Mouse (Mus musculus) urinary bladder, postnatal 14 days (tissue): ENCODE data around the gene Gm20604.

ENCODE experiments used
- DNase-seq: peaks from one replicate; pipeline ENCODE4 v3.0.0; 2021; ENCODE audit warnings: low spot score

The Gm20604 gene

DNA sequence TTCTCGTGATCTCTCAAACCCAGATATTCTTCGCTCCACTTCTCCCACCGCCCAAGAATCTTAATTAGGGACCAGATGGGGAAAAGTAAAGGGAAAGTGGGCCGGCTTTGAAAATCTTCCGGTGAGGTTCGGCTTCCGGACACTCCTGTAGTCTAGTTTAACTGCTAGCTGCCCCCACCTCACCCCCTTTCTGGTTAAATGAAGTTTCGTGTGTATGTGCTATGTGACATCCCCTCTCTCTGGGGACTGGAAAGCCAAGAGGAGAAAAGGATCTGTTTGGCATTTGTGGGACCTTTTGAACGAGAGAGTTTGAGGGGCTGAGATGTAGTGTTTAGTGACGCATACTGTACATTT is at the start of gene Gm20604:
Gm20604 (minus strand) TSS at position 270 of the 354 bp plus-strand sequence.
- DNase-seq, result no peak

- DNase-seq, result no peak
Measured at GRCm38 (mm10) chr12:102799528-102799927, 41.1 kb upstream of the Gm20604 start.

- DNase-seq, result no peak
Measured at GRCm38 (mm10) chr12:102787927-102788326, 29.5 kb upstream of the Gm20604 start.

- DNase-seq, result no peak
Measured at GRCm38 (mm10) chr12:102785593-102785985, 27.1 kb upstream of the Gm20604 start.

GRCm38 (mm10) chr12:102784899-102785592 is 26.6 kb upstream of the Gm20604 start:
- DNase-seq, result no peak

GRCm38 (mm10) chr12:102782841-102783240 is 24.4 kb upstream of the Gm20604 start:
- DNase-seq, result no peak

GRCm38 (mm10) chr12:102779452-102779851 is 21.0 kb upstream of the Gm20604 start:
- DNase-seq, result no peak

DNA sequence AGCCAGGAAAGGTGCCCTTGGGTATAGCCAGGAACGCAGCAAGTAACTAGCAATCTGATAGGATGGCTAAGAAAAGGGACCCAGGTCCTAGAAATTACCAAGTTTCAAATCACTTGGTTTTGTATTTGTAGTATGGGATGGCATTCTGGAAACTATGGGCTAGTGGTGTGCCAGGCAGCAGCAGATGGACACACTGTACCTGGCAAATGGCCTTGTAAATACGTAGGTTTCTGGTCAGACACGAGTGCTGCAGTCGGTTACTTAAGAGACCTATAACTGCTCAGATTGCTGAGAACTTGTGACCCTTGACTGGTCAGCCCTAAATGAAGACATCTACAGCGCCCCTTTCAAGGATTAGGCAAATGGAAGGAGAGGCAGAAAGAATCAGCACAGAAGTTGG is 19.7 kb upstream of the Gm20604 start:
- no peak for DNase-seq

- DNase-seq, result no peak
Measured at GRCm38 (mm10) chr12:102776035-102776434, 17.6 kb upstream of the Gm20604 start.

DNA sequence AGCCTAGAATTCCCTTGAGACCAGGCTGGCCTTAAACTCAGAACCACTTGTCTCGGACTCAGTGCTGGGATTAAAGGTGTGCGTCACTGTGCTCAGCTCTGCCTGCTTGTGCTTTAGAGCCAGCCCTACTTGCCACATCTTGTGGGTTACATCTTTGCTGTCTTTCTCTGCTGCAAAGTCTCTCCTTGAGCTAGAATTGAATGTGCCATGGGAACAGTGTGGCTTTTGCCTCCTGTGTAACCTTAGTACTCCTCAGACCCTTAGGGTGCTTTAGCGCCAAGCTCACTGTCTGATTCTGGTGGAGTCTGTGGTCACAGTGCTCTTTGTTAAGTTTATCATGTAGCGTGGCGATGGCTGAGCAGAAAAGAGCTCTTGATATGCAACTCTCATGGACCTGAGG is 14.2 kb upstream of the Gm20604 start:
- DNase-seq, result no peak

- DNase-seq, result no peak
Measured at GRCm38 (mm10) chr12:102771601-102772000, 13.1 kb upstream of the Gm20604 start.

GRCm38 (mm10) chr12:102769000-102769399 is 10.5 kb upstream of the Gm20604 start:
- no peak for DNase-seq

GRCm38 (mm10) chr12:102763696-102764095 is 5.2 kb upstream of the Gm20604 start:
- no peak for DNase-seq

GRCm38 (mm10) chr12:102761668-102762067 is 3.2 kb upstream of the Gm20604 start:
- no peak for DNase-seq

GRCm38 (mm10) chr12:102758936-102759335 is 464 bp upstream of the Gm20604 start:
- no peak for DNase-seq

- peak; percentile 98 for DNase-seq
Measured at GRCm38 (mm10) chr12:102757689-102758402, 626 bp downstream of the Gm20604 start, which contains the start of the genes Gm28051, Gon7 and Ubr7. Gene Gm28051, minus strand, starts transcription at chr12:102757765. Gene Gon7, minus strand, starts transcription at chr12:102757803. Gene Ubr7, plus strand, starts transcription at chr12:102757967.

GRCm38 (mm10) chr12:102757055-102757688 is 1.3 kb downstream of the Gm20604 start:
- DNase-seq, result no peak

- DNase-seq, result no peak
Measured at GRCm38 (mm10) chr12:102756304-102756703, 2.2 kb downstream of the Gm20604 start.

GRCm38 (mm10) chr12:102748256-102748655 is 10.2 kb downstream of the Gm20604 start:
- no peak for DNase-seq

DNA sequence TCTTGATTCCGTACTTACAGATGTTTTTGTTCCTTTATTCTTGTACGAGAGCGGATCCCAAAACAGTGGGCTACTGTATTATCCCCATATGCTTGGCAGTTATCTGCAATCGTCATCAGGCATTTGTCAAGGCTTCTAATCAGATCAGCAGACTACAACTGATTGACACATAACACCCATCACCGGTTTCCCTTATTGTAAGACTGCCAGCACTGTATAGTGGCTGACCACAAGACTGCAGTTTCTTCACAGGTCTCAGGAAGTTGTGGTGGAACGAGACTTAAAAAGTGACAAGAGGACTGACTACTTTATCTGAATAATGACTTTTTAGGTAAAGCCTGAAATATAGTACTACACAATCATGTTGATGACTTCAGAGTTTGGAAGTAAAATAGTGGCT is 13.6 kb downstream of the Gm20604 start:
- DNase-seq, result no peak

DNA sequence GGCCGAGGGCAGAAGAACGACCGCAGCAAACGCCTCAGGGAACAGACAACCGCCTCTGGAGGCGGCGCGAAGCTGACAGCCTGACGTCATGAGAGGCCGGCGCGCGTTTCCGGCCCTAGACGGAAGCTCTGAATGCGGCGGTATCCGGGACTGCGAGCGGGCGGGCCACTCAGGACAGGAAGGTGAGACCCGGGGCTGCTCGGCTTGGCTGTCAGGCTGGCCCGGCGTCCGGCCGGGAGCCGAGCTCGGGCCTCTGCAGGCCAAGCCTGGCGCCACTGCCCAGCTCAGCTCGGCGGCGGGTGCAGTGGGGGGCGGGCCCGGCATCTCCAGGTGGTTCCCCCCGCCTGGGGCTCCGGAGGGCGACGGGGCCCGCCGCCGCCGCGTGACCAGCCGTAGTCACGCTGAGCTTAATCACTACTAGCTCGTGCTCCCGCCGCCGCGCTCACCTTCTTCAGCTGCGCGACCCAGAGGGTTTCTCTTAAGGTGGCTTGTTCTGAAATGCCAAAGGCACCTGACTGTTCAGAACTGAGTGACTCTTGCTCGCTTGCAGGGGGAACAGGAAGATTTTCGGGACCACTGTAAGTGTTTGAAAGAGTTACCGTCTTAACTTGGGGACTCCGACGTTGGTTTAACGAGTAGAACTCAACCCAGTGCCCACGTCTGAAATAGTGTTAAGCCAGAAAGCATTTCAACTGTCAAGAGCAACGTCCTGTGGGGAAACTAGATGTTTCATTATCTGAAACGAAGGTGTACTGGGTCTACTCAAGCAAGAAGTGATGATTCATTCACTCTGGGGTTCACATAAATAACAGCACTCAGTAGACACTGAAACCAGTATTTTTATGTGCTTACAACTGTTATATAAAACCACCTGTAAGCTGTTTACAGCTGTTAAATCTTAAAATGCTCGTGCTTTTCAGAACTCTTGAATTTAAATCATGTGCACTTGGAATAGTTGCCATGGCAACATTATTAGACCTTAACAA is 14.6 kb downstream of the Gm20604 start, which contains the start of the genes Moap1 and Tmem251:
Moap1 (minus strand) TSS at position 73 of the 986 bp plus-strand sequence.
Tmem251 (plus strand) TSS at position 174 of the 986 bp plus-strand sequence.
- peak; percentile 91 for DNase-seq
